Mouse (Mus musculus): ENCODE data around the gene Taf3. TPM values are rescaled to one million over a fixed set of nuclear protein-coding genes. Genes with fewer than 3 reads are reported as not detected.

The Taf3 gene
- polyA plus RNA-seq, 2 experiments, result 9.2 to 12.4 TPM

- H3K27me3 ChIP-seq (ENCODE audit: control insufficient read depth, insufficient read depth, low read length), result no peaks in the 10 kb centered on the region
- no peak overlapping the region for H3K4me3 ChIP-seq (replicated peaks; ENCODE audit: low read length)
- no peak for ATAC-seq (ENCODE audit: low FRiP score, low read depth)
- TF ChIP-seq POLR2A (IDR thresholded peaks at IDR 0.05; ENCODE audit: borderline replicate concordance, extremely low read depth, insufficient read depth, insufficient read length), result no peak
- WGBS, result 82% methylated on average over 3 of the region's 3 CpGs
- no peaks in the 10 kb centered on the region for H3K9me3 ChIP-seq (ENCODE audit: control insufficient read depth, low read length)
- no peak for DNase-seq (ENCODE audit: low spot score)
- no peak overlapping the region for H3K9ac ChIP-seq (ENCODE audit: low read depth, low read length, severe bottlenecking)
- H3K4me2 ChIP-seq (replicated peaks; ENCODE audit: low read depth, low read length, severe bottlenecking), result no peak overlapping the region
- H3K27ac ChIP-seq (replicated peaks; ENCODE audit: low read depth, low read length), result no peak overlapping the region
- H3K36me3 ChIP-seq (ENCODE audit: control insufficient read depth, insufficient read depth, low read length), result no peaks in the 10 kb centered on the region
- no peaks in the 10 kb centered on the region for H3K4me1 ChIP-seq (ENCODE audit: control insufficient read depth, insufficient read depth, low read length)
Observed at GRCm38 (mm10) chr2:9970579-9970978, 77.8 kb downstream of the Taf3 start.

- no peaks in the 10 kb centered on the region for H3K4me1 ChIP-seq (ENCODE audit: control insufficient read depth, insufficient read depth, low read length)
- no peak overlapping the region for H3K4me3 ChIP-seq (replicated peaks; ENCODE audit: low read length)
- WGBS, result 47% methylated on average over 4 of the region's 4 CpGs
- ATAC-seq (ENCODE audit: low FRiP score, low read depth), result no peak
- DNase-seq (ENCODE audit: low spot score), result no peak
- H3K9me3 ChIP-seq (ENCODE audit: control insufficient read depth, low read length), result no peaks in the 10 kb centered on the region
- H3K27me3 ChIP-seq (ENCODE audit: control insufficient read depth, insufficient read depth, low read length), result no peaks in the 10 kb centered on the region
- H3K4me2 ChIP-seq (replicated peaks; ENCODE audit: low read depth, low read length, severe bottlenecking), result no peak overlapping the region
- no peak overlapping the region for H3K9ac ChIP-seq (ENCODE audit: low read depth, low read length, severe bottlenecking)
- TF ChIP-seq POLR2A (IDR thresholded peaks at IDR 0.05; ENCODE audit: borderline replicate concordance, extremely low read depth, insufficient read depth, insufficient read length), result no peak
- H3K27ac ChIP-seq (replicated peaks; ENCODE audit: low read depth, low read length), result no peak overlapping the region
- H3K36me3 ChIP-seq (ENCODE audit: control insufficient read depth, insufficient read depth, low read length), result no peaks in the 10 kb centered on the region
Observed at GRCm38 (mm10) chr2:9970178-9970577, 78.2 kb downstream of the Taf3 start.

- no peaks in the 10 kb centered on the region for H3K9me3 ChIP-seq (ENCODE audit: control insufficient read depth, low read length)
- TF ChIP-seq POLR2A (IDR thresholded peaks at IDR 0.05; ENCODE audit: borderline replicate concordance, extremely low read depth, insufficient read depth, insufficient read length), result no peak
- no peak overlapping the region for H3K27ac ChIP-seq (replicated peaks; ENCODE audit: low read depth, low read length)
- H3K36me3 ChIP-seq (ENCODE audit: control insufficient read depth, insufficient read depth, low read length), result no peaks in the 10 kb centered on the region
- WGBS, result 73% methylated on average over 5 of the region's 5 CpGs
- H3K9ac ChIP-seq (ENCODE audit: low read depth, low read length, severe bottlenecking), result no peak overlapping the region
- ATAC-seq (ENCODE audit: low FRiP score, low read depth) (no peak), DNase-seq (ENCODE audit: low spot score) (no peak)
- H3K4me2 ChIP-seq (replicated peaks; ENCODE audit: low read depth, low read length, severe bottlenecking), result no peak overlapping the region
- no peaks in the 10 kb centered on the region for H3K4me1 ChIP-seq (ENCODE audit: control insufficient read depth, insufficient read depth, low read length)
- H3K27me3 ChIP-seq (ENCODE audit: control insufficient read depth, insufficient read depth, low read length), result no peaks in the 10 kb centered on the region
- no peak overlapping the region for H3K4me3 ChIP-seq (replicated peaks; ENCODE audit: low read length)
Observed at GRCm38 (mm10) chr2:9969734-9970133, 78.7 kb downstream of the Taf3 start.

GRCm38 (mm10) chr2:9966634-9967033 lies 81.8 kb downstream of the Taf3 start:
- Histone ChIP-seq H3K4me2 (replicated peaks; ENCODE audit: low read depth, low read length, severe bottlenecking) (no peak overlapping the region), H3K9me3 (ENCODE audit: control insufficient read depth, low read length) (no peaks in the 10 kb centered on the region), H3K9ac (ENCODE audit: low read depth, low read length, severe bottlenecking) (no peak overlapping the region), H3K27ac (replicated peaks; ENCODE audit: low read depth, low read length) (no peak overlapping the region), H3K4me1 (ENCODE audit: control insufficient read depth, insufficient read depth, low read length) (no peaks in the 10 kb centered on the region), H3K27me3 (ENCODE audit: control insufficient read depth, insufficient read depth, low read length) (no peaks in the 10 kb centered on the region), H3K4me3 (replicated peaks; ENCODE audit: low read length) (no peak overlapping the region), H3K36me3 (ENCODE audit: control insufficient read depth, insufficient read depth, low read length) (no peaks in the 10 kb centered on the region)
- no peak for ATAC-seq (ENCODE audit: low FRiP score, low read depth)
- DNase-seq (ENCODE audit: low spot score), result no peak
- no peak for TF ChIP-seq POLR2A (IDR thresholded peaks at IDR 0.05; ENCODE audit: borderline replicate concordance, extremely low read depth, insufficient read depth, insufficient read length)
- WGBS, result 57% methylated on average over 1 of the region's 1 CpGs

GRCm38 (mm10) chr2:9965608-9966007 lies 82.8 kb downstream of the Taf3 start:
- Histone ChIP-seq H3K36me3 (ENCODE audit: control insufficient read depth, insufficient read depth, low read length) (no peaks in the 10 kb centered on the region), H3K4me3 (replicated peaks; ENCODE audit: low read length) (no peak overlapping the region), H3K27me3 (ENCODE audit: control insufficient read depth, insufficient read depth, low read length) (no peaks in the 10 kb centered on the region), H3K9me3 (ENCODE audit: control insufficient read depth, low read length) (no peaks in the 10 kb centered on the region), H3K4me2 (replicated peaks; ENCODE audit: low read depth, low read length, severe bottlenecking) (no peak overlapping the region), H3K4me1 (ENCODE audit: control insufficient read depth, insufficient read depth, low read length) (peaks cover 3% of the 10 kb centered on the region; the same call in 1 of the 2 replicates), H3K27ac (replicated peaks; ENCODE audit: low read depth, low read length) (no peak overlapping the region), H3K9ac (ENCODE audit: low read depth, low read length, severe bottlenecking) (no peak overlapping the region)
- no peak for TF ChIP-seq POLR2A (IDR thresholded peaks at IDR 0.05; ENCODE audit: borderline replicate concordance, extremely low read depth, insufficient read depth, insufficient read length)
- 87% methylated on average over 1 of the region's 1 CpGs for WGBS
- DNase-seq (ENCODE audit: low spot score) (no peak), ATAC-seq (ENCODE audit: low FRiP score, low read depth) (no peak)

GRCm38 (mm10) chr2:9962871-9963270 lies 85.5 kb downstream of the Taf3 start:
- no peaks in the 10 kb centered on the region for H3K27me3 ChIP-seq (ENCODE audit: control insufficient read depth, insufficient read depth, low read length)
- ATAC-seq (ENCODE audit: low FRiP score, low read depth) (no peak), DNase-seq (ENCODE audit: low spot score) (no peak)
- no peak overlapping the region for H3K9ac ChIP-seq (ENCODE audit: low read depth, low read length, severe bottlenecking)
- H3K4me2 ChIP-seq (replicated peaks; ENCODE audit: low read depth, low read length, severe bottlenecking), result no peak overlapping the region
- H3K36me3 ChIP-seq (ENCODE audit: control insufficient read depth, insufficient read depth, low read length), result no peaks in the 10 kb centered on the region
- no peak for TF ChIP-seq POLR2A (IDR thresholded peaks at IDR 0.05; ENCODE audit: borderline replicate concordance, extremely low read depth, insufficient read depth, insufficient read length)
- peaks cover 3% of the 10 kb centered on the region; the same call in 1 of the 2 replicates for H3K4me1 ChIP-seq (ENCODE audit: control insufficient read depth, insufficient read depth, low read length)
- H3K9me3 ChIP-seq (ENCODE audit: control insufficient read depth, low read length), result no peaks in the 10 kb centered on the region
- no peak overlapping the region for H3K27ac ChIP-seq (replicated peaks; ENCODE audit: low read depth, low read length)
- no peak overlapping the region for H3K4me3 ChIP-seq (replicated peaks; ENCODE audit: low read length)
